Mouse (Mus musculus) testis, adult 2 months (tissue): Measurements from ENCODE around the gene Ankrd6.

Experiments used
- CTCF ChIP-seq: fragments of 200-500 bp; IDR thresholded peaks from 2 replicates; pipeline ENCODE4 v1.5.1; 2012; ENCODE audit warnings: low read depth, mild to moderate bottlenecking, inconsistent platforms, low read length, moderate library complexity; ENCODE audit not compliant: control insufficient read depth, insufficient read depth, insufficient replicate concordance
- POLR2A ChIP-seq: fragments of 200-500 bp; IDR thresholded peaks from 2 replicates; pipeline ENCODE4 v1.6.1; 2012; ENCODE audit warnings: low read depth, mild to moderate bottlenecking, inconsistent platforms, low read length, moderate library complexity; ENCODE audit not compliant: control insufficient read depth

DNA sequence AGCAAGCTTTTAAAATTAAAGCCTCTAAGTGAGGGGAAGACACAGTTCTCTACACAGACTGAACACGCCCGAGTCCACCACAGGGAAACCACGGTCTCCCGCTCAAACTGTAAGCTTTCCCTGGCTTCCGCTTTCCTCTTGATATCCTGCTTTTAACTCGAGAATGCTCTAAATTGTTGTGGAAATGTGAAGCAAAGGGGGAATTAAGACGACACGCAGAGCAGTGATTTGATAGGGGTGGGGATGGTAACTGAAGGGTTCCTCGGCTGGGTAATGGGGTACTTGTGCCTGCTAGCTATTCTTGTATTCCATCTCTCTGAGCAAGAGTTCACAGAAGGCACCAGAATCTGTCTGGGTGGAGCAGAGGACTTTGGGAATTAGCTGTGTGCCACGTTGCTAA, 1.9 kb downstream of the Ankrd6 start:
- TF ChIP-seq POLR2A (no peak), CTCF (no peak)
